Mouse (Mus musculus) neural tube, embryonic 11.5 days (tissue): Measurements from ENCODE around the gene Ssbp2. TPM values are rescaled to one million over a fixed set of nuclear protein-coding genes. Genes with fewer than 3 reads are reported as not detected.

ENCODE experiments used
- ATAC-seq: fragments of 200-750 bp; cut with Nextera tagmentation; 2 replicates; pipeline ENCODE4 v1.8.0; 2017; ENCODE audit warnings: moderate number of reproducible peaks, mild to moderate bottlenecking, moderate TSS enrichment, moderate library complexity; ENCODE audit not compliant: insufficient read depth, low FRiP score, low TSS enrichment
- DNase-seq: peaks from one replicate; pipeline ENCODE4 v3.0.0-alpha.2; 2015; ENCODE audit warnings: low spot score
- H3K27ac ChIP-seq: fragments of 300-500 bp; sonication (generic); 2 replicates; pipeline ENCODE4 v1.5.1; 2014; ENCODE audit warnings: low read depth, mild to moderate bottlenecking, low read length
- H3K27me3 ChIP-seq: fragments of 300-500 bp; sonication (generic); 2 replicates; pipeline ENCODE4 v1.6.1; 2014; ENCODE audit warnings: mild to moderate bottlenecking, low read length, mixed read lengths; ENCODE audit not compliant: control insufficient read depth, insufficient read depth
- H3K36me3 ChIP-seq: fragments of 300-500 bp; sonication (generic); 2 replicates; pipeline ENCODE4 v1.6.1; 2014; ENCODE audit warnings: mild to moderate bottlenecking, low read length, moderate library complexity, mixed read lengths; ENCODE audit not compliant: control insufficient read depth, insufficient read depth
- H3K4me1 ChIP-seq: fragments of 300-500 bp; sonication (generic); 2 replicates; pipeline ENCODE4 v1.6.1; 2014; ENCODE audit warnings: low read length, mixed read lengths; ENCODE audit not compliant: control insufficient read depth, insufficient read depth
- H3K4me2 ChIP-seq: fragments of 300-500 bp; sonication (generic); 2 replicates; pipeline ENCODE4 v1.6.1; 2014; ENCODE audit warnings: low read depth, mild to moderate bottlenecking, moderate library complexity
- H3K4me3 ChIP-seq: fragments of 300-500 bp; sonication (generic); 2 replicates; pipeline ENCODE4 v1.5.1; 2014; ENCODE audit warnings: low read depth, low read length
- H3K9ac ChIP-seq: fragments of 300-500 bp; sonication (generic); 2 replicates; pipeline ENCODE4 v1.6.1; 2014; ENCODE audit warnings: mild to moderate bottlenecking, low read length
- H3K9me3 ChIP-seq: fragments of 300-500 bp; sonication (generic); 2 replicates; pipeline ENCODE4 v1.6.1; 2016; ENCODE audit warnings: low read length; ENCODE audit not compliant: control insufficient read depth
- WGBS: fragments of 180-500 bp; shearing (Covaris S2); extraction: QIAGEN DNeasy Blood & Tissue Kit; methylation state at CpG from one replicate; pipeline ENCODE4 v1.1.7; 2014; 5-methylcytosine and 5-hydroxymethylcytosine counted together
- polyA plus RNA-seq: library from polyadenylated mRNA; unstranded; fragments of >200 nt; fragmentation: Nextera tagmentation; extraction: Ambion mirVana; gene quantifications from 2 replicates; pipeline ENCODE4 v1.2.1, GENCODE M21; 2014

The Ssbp2 gene
- polyA plus RNA-seq, 1 experiment from 2014 or later = 146 TPM

- Histone ChIP-seq H3K27me3 (no peaks in the 10 kb centered on the region), H3K9me3 (no peaks in the 10 kb centered on the region), H3K4me1 (no peaks in the 10 kb centered on the region), H3K4me3 (no peak overlapping the region), H3K9ac (no peak overlapping the region), H3K36me3 (no peaks in the 10 kb centered on the region), H3K27ac (no peak overlapping the region), H3K4me2 (no peak overlapping the region)
- ATAC-seq (no peak), DNase-seq (no peak)
- WGBS = 53% methylated on average over 3 of the region's 3 CpGs
Observed at GRCm38 (mm10) chr13:91497055-91497454, 37.0 kb downstream of the Ssbp2 start.

- Histone ChIP-seq H3K4me1 (no peaks in the 10 kb centered on the region), H3K36me3 (no peaks in the 10 kb centered on the region), H3K9ac (no peak overlapping the region), H3K9me3 (no peaks in the 10 kb centered on the region), H3K27me3 (no peaks in the 10 kb centered on the region), H3K4me3 (no peak overlapping the region), H3K4me2 (no peak overlapping the region), H3K27ac (no peak overlapping the region)
- no peak for DNase-seq
- no peak for ATAC-seq
- WGBS = 89% methylated on average over 3 of the region's 3 CpGs
Observed at GRCm38 (mm10) chr13:91501735-91502134, 41.7 kb downstream of the Ssbp2 start.

DNA sequence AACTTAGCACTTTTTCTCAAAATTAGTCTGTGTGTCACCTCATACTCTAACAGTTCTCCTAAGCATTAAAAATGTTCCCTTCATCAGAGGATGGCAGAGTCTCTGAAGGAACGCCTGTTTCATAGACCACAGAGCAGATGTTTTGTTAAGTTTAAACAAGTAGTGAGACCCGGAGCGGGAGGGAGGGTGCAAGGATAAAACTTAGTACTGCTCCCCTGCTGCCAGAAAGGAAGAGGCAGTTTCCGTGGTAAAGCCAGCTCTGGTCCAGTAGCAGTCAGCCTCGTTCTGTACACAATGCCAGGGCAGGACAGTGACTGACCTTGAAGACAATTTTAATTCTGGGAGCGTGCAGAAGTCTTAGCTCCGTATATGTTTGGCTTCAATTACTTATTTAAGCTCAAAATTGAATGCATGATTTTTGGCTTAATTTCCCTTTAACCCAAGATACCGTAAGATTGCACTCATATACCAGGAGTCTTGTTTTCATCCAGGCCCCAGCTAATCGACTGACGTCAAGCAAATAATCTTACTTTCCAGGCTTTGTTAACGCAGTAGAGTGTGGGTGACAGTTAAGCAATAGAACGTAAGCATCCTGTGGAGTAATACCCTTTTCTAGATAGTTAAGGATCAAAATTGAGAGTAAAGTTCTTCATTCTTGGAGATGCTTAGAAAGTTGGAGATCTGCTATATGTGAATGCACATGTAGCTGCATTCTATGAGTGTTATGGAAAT is 42.7 kb downstream of the Ssbp2 start:
- DNase-seq (no peak), ATAC-seq (no peak)
- Histone ChIP-seq H3K4me1 (no peaks in the 10 kb centered on the region), H3K4me2 (no peak overlapping the region), H3K36me3 (no peaks in the 10 kb centered on the region), H3K9ac (no peak overlapping the region), H3K27ac (no peak overlapping the region), H3K27me3 (no peaks in the 10 kb centered on the region), H3K9me3 (no peaks in the 10 kb centered on the region), H3K4me3 (no peak overlapping the region)
- 81% methylated on average over 12 of the region's 12 CpGs for WGBS

- Histone ChIP-seq H3K4me1 (no peaks in the 10 kb centered on the region), H3K4me3 (no peak overlapping the region), H3K4me2 (no peak overlapping the region), H3K27ac (no peak overlapping the region), H3K36me3 (no peaks in the 10 kb centered on the region), H3K9me3 (no peaks in the 10 kb centered on the region), H3K9ac (no peak overlapping the region), H3K27me3 (no peaks in the 10 kb centered on the region)
- DNase-seq = no peak
- ATAC-seq = no peak
- 94% methylated on average over 1 of the region's 1 CpGs for WGBS
Observed at GRCm38 (mm10) chr13:91508991-91509390, 48.9 kb downstream of the Ssbp2 start.

GRCm38 (mm10) chr13:91509467-91509866 is 49.4 kb downstream of the Ssbp2 start:
- Histone ChIP-seq H3K4me1 (no peaks in the 10 kb centered on the region), H3K4me3 (no peak overlapping the region), H3K4me2 (no peak overlapping the region), H3K36me3 (no peaks in the 10 kb centered on the region), H3K9ac (no peak overlapping the region), H3K27ac (no peak overlapping the region), H3K9me3 (no peaks in the 10 kb centered on the region), H3K27me3 (no peaks in the 10 kb centered on the region)
- DNase-seq = no peak
- 87% methylated on average over 2 of the region's 2 CpGs for WGBS
- ATAC-seq = no peak

- H3K9me3 ChIP-seq = no peaks in the 10 kb centered on the region
- H3K9ac ChIP-seq = no peak overlapping the region
- ATAC-seq (no peak), DNase-seq (no peak)
- no peaks in the 10 kb centered on the region for H3K4me1 ChIP-seq
- no peaks in the 10 kb centered on the region for H3K27me3 ChIP-seq
- no peaks in the 10 kb centered on the region for H3K36me3 ChIP-seq
- H3K4me2 ChIP-seq = no peak overlapping the region
- no peak overlapping the region for H3K4me3 ChIP-seq
- no peak overlapping the region for H3K27ac ChIP-seq
- WGBS = 96% methylated on average over 4 of the region's 4 CpGs
Observed at GRCm38 (mm10) chr13:91514979-91515378, 54.9 kb downstream of the Ssbp2 start.

- 34% methylated on average over 4 of the region's 4 CpGs for WGBS
- H3K27ac ChIP-seq = no peak overlapping the region
- H3K27me3 ChIP-seq = no peaks in the 10 kb centered on the region
- DNase-seq (no peak), ATAC-seq (no peak)
- H3K9me3 ChIP-seq = no peaks in the 10 kb centered on the region
- no peak overlapping the region for H3K4me3 ChIP-seq
- no peaks in the 10 kb centered on the region for H3K4me1 ChIP-seq
- no peaks in the 10 kb centered on the region for H3K36me3 ChIP-seq
- H3K4me2 ChIP-seq = no peak overlapping the region
- no peak overlapping the region for H3K9ac ChIP-seq
Observed at GRCm38 (mm10) chr13:91520073-91520750, 60.1 kb downstream of the Ssbp2 start.

GRCm38 (mm10) chr13:91520968-91521367 is 60.9 kb downstream of the Ssbp2 start:
- no peak overlapping the region for H3K4me2 ChIP-seq
- H3K4me3 ChIP-seq = no peak overlapping the region
- ATAC-seq (no peak), DNase-seq (no peak)
- no peaks in the 10 kb centered on the region for H3K36me3 ChIP-seq
- no peak overlapping the region for H3K9ac ChIP-seq
- no peaks in the 10 kb centered on the region for H3K27me3 ChIP-seq
- WGBS = 98% methylated on average over 1 of the region's 1 CpGs
- no peak overlapping the region for H3K27ac ChIP-seq
- no peaks in the 10 kb centered on the region for H3K4me1 ChIP-seq
- no peaks in the 10 kb centered on the region for H3K9me3 ChIP-seq

- H3K4me1 ChIP-seq = no peaks in the 10 kb centered on the region
- H3K9me3 ChIP-seq = no peaks in the 10 kb centered on the region
- no peaks in the 10 kb centered on the region for H3K36me3 ChIP-seq
- no peak for ATAC-seq
- 93% methylated on average over 12 of the region's 12 CpGs for WGBS
- no peak overlapping the region for H3K4me2 ChIP-seq
- DNase-seq = no peak
- no peak overlapping the region for H3K9ac ChIP-seq
- no peak overlapping the region for H3K27ac ChIP-seq
- no peak overlapping the region for H3K4me3 ChIP-seq
- H3K27me3 ChIP-seq = no peaks in the 10 kb centered on the region
Observed at GRCm38 (mm10) chr13:91526058-91526457, 66.0 kb downstream of the Ssbp2 start.
